13 mouse cellular contexts compared by ENCODE assay signal in genomic region chr17:83115832-83116480, GRCm38 (mm10).
DNase-seq lines count a peak whose midpoint lies in the region; ATAC-seq and TF ChIP-seq lines count a peak whose summit lies in the region.
"Had no signal": no experiment of that assay in that cellular context is flagged by ENCODE, and none has a peak within 500 bp of the region (broad histone marks: within the 10 kb centered on the region; RNA-seq: fewer than 3 reads in every experiment).

No protein-coding gene starts in this region.

- no peak for TF ChIP-seq EP300 in stomach, postnatal 0 days (optimal IDR thresholded peaks at IDR 0.05)

- DNase-seq in heart, adult 8-10 months (ENCODE audit: low spot score), result no peak
- no peak for DNase-seq in lung, postnatal 10 days
- no peak for DNase-seq in stomach, postnatal 0 days (ENCODE audit: low spot score)
- DNase-seq in urinary bladder, adult 2 months (ENCODE audit: low spot score), result no peak
- DNase-seq: adrenal gland, adult 8-10 months; gastrocnemius, postnatal 36 days; left cerebral cortex, postnatal 4 days had no signal

- no peaks in the 10 kb centered on the region for H3K27me3 ChIP-seq in heart, embryonic 16.5 days (ENCODE audit: control insufficient read depth, insufficient read depth, low read length)
- H3K27me3 ChIP-seq in lung, embryonic 15.5 days, result no peaks in the 10 kb centered on the region
- peaks cover 54% of the 10 kb centered on the region for H3K27me3 ChIP-seq in embryonic facial prominence, embryonic 15.5 days
- no peaks in the 10 kb centered on the region for H3K27me3 ChIP-seq in stomach, postnatal 0 days (ENCODE audit: control insufficient read depth, insufficient read depth, low read length)
- H3K27me3 ChIP-seq: Patski had no signal

- H3K4me3 ChIP-seq in heart, embryonic 16.5 days (ENCODE audit: low read length), result no peak overlapping the region
- H3K4me3 ChIP-seq in lung, embryonic 15.5 days, result no peak overlapping the region
- no peak overlapping the region for H3K4me3 ChIP-seq in embryonic facial prominence, embryonic 15.5 days (replicated peaks)
- no peak overlapping the region for H3K4me3 ChIP-seq in stomach, postnatal 0 days (ENCODE audit: low read depth, low read length)
- H3K4me3 ChIP-seq: midbrain, embryonic 10.5 days had no signal

- peaks cover 9% of the 10 kb centered on the region for H3K4me1 ChIP-seq in heart, embryonic 16.5 days (ENCODE audit: control insufficient read depth, insufficient read depth, low read length)
- H3K4me1 ChIP-seq in lung, embryonic 15.5 days, result peaks cover 22% of the 10 kb centered on the region
- H3K4me1 ChIP-seq in embryonic facial prominence, embryonic 15.5 days, result peaks cover 5% of the 10 kb centered on the region
- no peaks in the 10 kb centered on the region for H3K4me1 ChIP-seq in stomach, postnatal 0 days (replicated peaks; ENCODE audit: control insufficient read depth, insufficient read depth)

- TF ChIP-seq CTCF in stomach, postnatal 0 days (IDR thresholded peaks at IDR 0.05; ENCODE audit: low read depth), result no peak

- WGBS in heart, embryonic 16.5 days, result 54% methylated on average over 5 of the region's 6 CpGs
- 36% methylated on average over 6 of the region's 6 CpGs for WGBS in lung, embryonic 15.5 days
- WGBS in embryonic facial prominence, embryonic 15.5 days, result 25% methylated on average over 6 of the region's 6 CpGs
- WGBS in stomach, postnatal 0 days, result 48% methylated on average over 6 of the region's 6 CpGs

- H3K27ac ChIP-seq in heart, embryonic 16.5 days (ENCODE audit: low read length), result no peak overlapping the region
- H3K27ac ChIP-seq in lung, embryonic 15.5 days, result no peak overlapping the region
- no peak overlapping the region for H3K27ac ChIP-seq in embryonic facial prominence, embryonic 15.5 days (replicated peaks)
- H3K27ac ChIP-seq in stomach, postnatal 0 days (replicated peaks), result peak overlapping the region; percentile 35; the same call in 1 of the 2 replicates
- H3K27ac ChIP-seq: midbrain, embryonic 10.5 days had no signal

- H3K9me3 ChIP-seq in heart, embryonic 16.5 days (replicated peaks; ENCODE audit: control insufficient read depth, low read length), result no peaks in the 10 kb centered on the region
- no peaks in the 10 kb centered on the region for H3K9me3 ChIP-seq in lung, embryonic 15.5 days
- H3K9me3 ChIP-seq in embryonic facial prominence, embryonic 15.5 days (replicated peaks), result no peaks in the 10 kb centered on the region
- H3K9me3 ChIP-seq in stomach, postnatal 0 days (ENCODE audit: control insufficient read depth, low read length), result no peaks in the 10 kb centered on the region
- H3K9me3 ChIP-seq: midbrain, embryonic 10.5 days had no signal

- H3K9ac ChIP-seq in heart, embryonic 16.5 days (ENCODE audit: low read length), result no peak overlapping the region
- H3K9ac ChIP-seq in lung, embryonic 15.5 days, result no peak overlapping the region
- no peak overlapping the region for H3K9ac ChIP-seq in embryonic facial prominence, embryonic 15.5 days
- H3K9ac ChIP-seq in stomach, postnatal 0 days (ENCODE audit: low read length), result no peak overlapping the region

- peak; percentile 26; the same call in 1 of the 2 replicates for ATAC-seq in heart, embryonic 16.5 days (replicated peaks; ENCODE audit: extremely low read depth, insufficient read depth, low FRiP score)
- 0 out of 2 replicates have a peak, but pooled peaks have one; percentile 36 for ATAC-seq in lung, embryonic 15.5 days (ENCODE audit: borderline replicate concordance, extremely low read depth, low FRiP score, low TSS enrichment)
- peak; percentile 44; the same call in 1 of the 2 replicates for ATAC-seq in embryonic facial prominence, embryonic 15.5 days (ENCODE audit: insufficient number of reproducible peaks, low FRiP score, low TSS enrichment, low read depth)
- ATAC-seq in stomach, postnatal 0 days (ENCODE audit: low FRiP score, low TSS enrichment), result no peak
- ATAC-seq: forebrain, embryonic 16.5 days; Patski had no signal

- no peak overlapping the region for H3K4me2 ChIP-seq in heart, embryonic 16.5 days (ENCODE audit: low read depth, low read length)
- H3K4me2 ChIP-seq in lung, embryonic 15.5 days, result no peak overlapping the region
- no peak overlapping the region for H3K4me2 ChIP-seq in embryonic facial prominence, embryonic 15.5 days (replicated peaks)
- no peak overlapping the region for H3K4me2 ChIP-seq in stomach, postnatal 0 days (replicated peaks; ENCODE audit: low read depth)

- no peaks in the 10 kb centered on the region for H3K36me3 ChIP-seq in heart, embryonic 16.5 days (ENCODE audit: control insufficient read depth, insufficient read depth)
- H3K36me3 ChIP-seq in lung, embryonic 15.5 days, result no peaks in the 10 kb centered on the region
- H3K36me3 ChIP-seq in embryonic facial prominence, embryonic 15.5 days, result no peaks in the 10 kb centered on the region
- H3K36me3 ChIP-seq in stomach, postnatal 0 days (ENCODE audit: control insufficient read depth, insufficient read depth, low read length), result no peaks in the 10 kb centered on the region
- H3K36me3 ChIP-seq: midbrain, embryonic 10.5 days had no signal
